Mouse (Mus musculus) lung, adult 2 months (tissue): Measurements from ENCODE around the gene Nfkbie.
A peak's percentile ranks its signal among the peaks of the same experiment; 100 is the strongest.

Experiments
- CTCF ChIP-seq: fragments of 200-500 bp; IDR thresholded peaks from 2 replicates; pipeline ENCODE4 v1.5.1; 2011; ENCODE audit warnings: mild to moderate bottlenecking, low read length, control low read depth; ENCODE audit not compliant: insufficient read depth
- POLR2A ChIP-seq: fragments of 200-500 bp; IDR thresholded peaks from 2 replicates; pipeline ENCODE4 v1.6.1; 2011; ENCODE audit warnings: low read depth, mild to moderate bottlenecking, control low read depth, low read length, borderline replicate concordance; ENCODE audit errors: extremely low read depth

DNA sequence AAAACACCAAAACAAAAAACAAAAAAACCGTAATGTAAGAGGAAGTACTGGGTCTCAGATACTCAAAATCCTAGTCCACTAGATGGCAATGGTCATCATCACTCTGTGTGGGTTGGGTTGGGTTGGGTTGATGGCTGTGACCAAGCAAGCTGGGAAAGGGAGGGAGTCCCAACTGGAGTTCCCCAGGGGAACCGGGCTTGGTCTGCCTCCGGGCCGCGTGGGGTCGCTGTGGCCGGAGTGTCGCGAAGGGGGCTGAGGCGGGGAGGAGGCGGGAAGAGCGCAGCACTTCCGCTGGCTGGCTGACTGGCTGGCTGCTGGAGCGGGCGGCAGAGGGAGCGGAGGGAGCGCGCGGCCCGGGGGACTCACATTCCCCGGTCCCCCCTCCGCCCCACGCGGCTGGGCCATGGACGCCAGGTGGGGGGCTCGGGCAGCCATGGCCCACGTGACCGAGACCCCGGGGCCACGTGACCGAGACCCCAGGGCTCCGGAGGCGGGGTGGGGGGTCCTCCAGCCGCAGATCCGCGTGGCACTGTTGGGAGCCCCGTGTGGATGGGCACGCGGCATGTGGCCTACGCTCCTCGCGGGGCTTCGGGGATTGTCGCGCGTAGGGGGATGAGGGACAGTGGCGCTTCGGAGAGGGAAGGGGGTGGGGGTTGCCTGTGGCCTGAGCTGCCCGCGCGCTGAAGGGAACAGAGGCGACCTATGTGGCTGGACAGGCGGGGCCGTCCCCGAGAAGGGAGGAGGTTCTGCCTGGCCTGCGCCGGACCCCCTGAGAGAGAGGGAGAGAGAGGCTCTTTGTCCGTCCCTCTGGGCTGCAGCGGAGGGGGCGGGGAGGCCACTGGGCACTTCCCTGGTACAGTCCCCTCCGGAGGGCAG, 8.4 kb downstream of the Nfkbie start, which contains the start of gene Slc35b2:
- TF ChIP-seq CTCF (peak; percentile 51; the same call in 1 of the 2 replicates), POLR2A (peak; percentile 64; the same call in 1 of the 2 replicates)
